Mouse (Mus musculus) neutrophil, adult 5-6 weeks (primary cell): Measurements from ENCODE around the gene Fads6. TPM values are rescaled to one million over a fixed set of nuclear protein-coding genes. Genes with fewer than 3 reads are reported as not detected.

Source experiments
- ATAC-seq: fragments of 151-379, 151-347 bp; 2 replicates; pipeline ENCODE4 v1.8.0; 2017; ENCODE audit warnings: mild to moderate bottlenecking, moderate TSS enrichment; ENCODE audit not compliant: insufficient number of reproducible peaks, poor library complexity, low FRiP score, severe bottlenecking; ENCODE audit errors: extremely low read depth
- total RNA-seq: library from RNA; stranded (forward); fragments of 200-1000 nt; gene quantifications from 2 replicates; pipeline ENCODE4 v1.2.3, GENCODE M21; 2017

Fads6 gene
- total RNA-seq, 1 experiment from 2014 or later = 0.12 TPM

- ATAC-seq = no peak
These were observed 31.6 kb downstream of the Fads6 start for GRCm38 (mm10) chr11:115265771-115266399.

- ATAC-seq = no peak
These were observed 32.4 kb downstream of the Fads6 start for GRCm38 (mm10) chr11:115264862-115265668.

- no peak for ATAC-seq
These were observed 33.2 kb downstream of the Fads6 start for GRCm38 (mm10) chr11:115264136-115264861.

GRCm38 (mm10) chr11:115262954-115263353 lies 34.5 kb downstream of the Fads6 start:
- no peak for ATAC-seq

GRCm38 (mm10) chr11:115259134-115259533 lies 38.3 kb downstream of the Fads6 start:
- no peak for ATAC-seq

- no peak for ATAC-seq
These were observed 39.5 kb downstream of the Fads6 start for GRCm38 (mm10) chr11:115257775-115258510.

- no peak for ATAC-seq
These were observed 46.2 kb downstream of the Fads6 start for GRCm38 (mm10) chr11:115251258-115251657.

- no peak for ATAC-seq
These were observed 46.9 kb downstream of the Fads6 start for GRCm38 (mm10) chr11:115250405-115251090.

GRCm38 (mm10) chr11:115249721-115250404 lies 47.6 kb downstream of the Fads6 start:
- ATAC-seq = no peak

- no peak for ATAC-seq
These were observed 49.5 kb downstream of the Fads6 start for GRCm38 (mm10) chr11:115247945-115248344.

GRCm38 (mm10) chr11:115247240-115247639 lies 50.2 kb downstream of the Fads6 start:
- no peak for ATAC-seq

GRCm38 (mm10) chr11:115246386-115246785 lies 51.1 kb downstream of the Fads6 start:
- ATAC-seq = no peak

- ATAC-seq = no peak
These were observed 52.6 kb downstream of the Fads6 start for GRCm38 (mm10) chr11:115244840-115245239.

GRCm38 (mm10) chr11:115243783-115244182 lies 53.7 kb downstream of the Fads6 start:
- no peak for ATAC-seq

GRCm38 (mm10) chr11:115242746-115243145 lies 54.7 kb downstream of the Fads6 start:
- ATAC-seq = no peak

- no peak for ATAC-seq
These were observed 56.1 kb downstream of the Fads6 start for GRCm38 (mm10) chr11:115241402-115241801.

- ATAC-seq = no peak
These were observed 60.9 kb downstream of the Fads6 start for GRCm38 (mm10) chr11:115236570-115236969.
